ENCODE assay signal across 8 mouse cellular contexts in genomic region chr7:16613461-16614170, GRCm38 (mm10). TPM values are rescaled to one million over a fixed set of nuclear protein-coding genes. Genes with fewer than 3 reads are reported as not detected.
A peak's percentile ranks its signal among the peaks of the same experiment; 100 is the strongest.
DNase-seq lines count a peak whose midpoint lies in the region; ATAC-seq and TF ChIP-seq lines count a peak whose summit lies in the region.

No protein-coding gene starts in this region.

- ATAC-seq in kidney, embryonic 15.5 days (replicated peaks; ENCODE audit: low FRiP score), result no peak
- no peak for ATAC-seq in liver, embryonic 16.5 days (ENCODE audit: low read depth)
- ATAC-seq in stomach, embryonic 15.5 days (ENCODE audit: insufficient read depth, low FRiP score, low read depth), result no peak

- peak overlapping the region; percentile 100 for H3K27ac ChIP-seq in kidney, embryonic 15.5 days
- H3K27ac ChIP-seq in ES-Bruce4 (ENCODE audit: insufficient read depth, low read length), result peak overlapping the region; percentile 11; the same call in 1 of the 2 replicates
- H3K27ac ChIP-seq in liver, embryonic 16.5 days (ENCODE audit: low read length), result no peak overlapping the region
- peak overlapping the region; percentile 100 for H3K27ac ChIP-seq in stomach, embryonic 15.5 days

- peak overlapping the region; percentile 95 for H3K4me3 ChIP-seq in kidney, embryonic 15.5 days (replicated peaks)
- peak overlapping the region; percentile 71 for H3K4me3 ChIP-seq in ES-Bruce4 (ENCODE audit: low read depth, low read length)
- peak overlapping the region; percentile 75 for H3K4me3 ChIP-seq in liver, embryonic 16.5 days (ENCODE audit: low read depth, low read length)
- peak overlapping the region; percentile 79 for H3K4me3 ChIP-seq in stomach, embryonic 15.5 days (replicated peaks)

- H3K36me3 ChIP-seq in kidney, embryonic 15.5 days, result no peaks in the 10 kb centered on the region
- H3K36me3 ChIP-seq in ES-Bruce4 (ENCODE audit: control insufficient read depth, insufficient read depth, low read length, poor library complexity, severe bottlenecking), result peaks cover 6% of the 10 kb centered on the region
- H3K36me3 ChIP-seq in liver, embryonic 16.5 days (ENCODE audit: control insufficient read depth, insufficient read depth), result no peaks in the 10 kb centered on the region
- no peaks in the 10 kb centered on the region for H3K36me3 ChIP-seq in stomach, embryonic 15.5 days

- no peak for TF ChIP-seq POLR2A in ES-Bruce4 (IDR thresholded peaks at IDR 0.05; ENCODE audit: insufficient read depth, low read length)

- no peak for TF ChIP-seq EP300 in ES-Bruce4 (IDR thresholded peaks at IDR 0.05; ENCODE audit: insufficient read depth, low read depth, low read length)

- no peak for DNase-seq in kidney, adult 18-20 months
- peak; percentile 74 for DNase-seq in cerebellum, adult 9-11 months
- peak; percentile 21 for DNase-seq in heart, postnatal 4 days
- DNase-seq in gastrocnemius, postnatal 4 days (ENCODE audit: low spot score in 2 of 2), result no peak

- WGBS in kidney, embryonic 15.5 days, result under 1% methylated on average over 20 of the region's 20 CpGs
- WGBS in liver, embryonic 16.5 days (ENCODE audit: insufficient replicate concordance), result 6% methylated on average over 20 of the region's 20 CpGs
- WGBS in stomach, embryonic 15.5 days, result 3% methylated on average over 20 of the region's 20 CpGs

- no peaks in the 10 kb centered on the region for H3K27me3 ChIP-seq in kidney, embryonic 15.5 days
- H3K27me3 ChIP-seq in ES-Bruce4 (ENCODE audit: control insufficient read depth, insufficient read depth, low read length, poor library complexity, severe bottlenecking), result no peaks in the 10 kb centered on the region
- peaks cover 11% of the 10 kb centered on the region for H3K27me3 ChIP-seq in liver, embryonic 16.5 days (ENCODE audit: control insufficient read depth, insufficient read depth, low read depth, low read length)
- H3K27me3 ChIP-seq in stomach, embryonic 15.5 days (replicated peaks), result no peaks in the 10 kb centered on the region

- no peaks in the 10 kb centered on the region for H3K9me3 ChIP-seq in kidney, embryonic 15.5 days (replicated peaks)
- no peaks in the 10 kb centered on the region for H3K9me3 ChIP-seq in ES-Bruce4 (replicated peaks; ENCODE audit: control insufficient read depth, insufficient read depth, low read length, poor library complexity, severe bottlenecking)
- H3K9me3 ChIP-seq in liver, embryonic 16.5 days (replicated peaks; ENCODE audit: control insufficient read depth, low read length), result no peaks in the 10 kb centered on the region
- no peaks in the 10 kb centered on the region for H3K9me3 ChIP-seq in stomach, embryonic 15.5 days

- peaks cover 63% of the 10 kb centered on the region for H3K4me1 ChIP-seq in kidney, embryonic 15.5 days
- H3K4me1 ChIP-seq in ES-Bruce4 (ENCODE audit: control insufficient read depth, insufficient read depth, low read length), result no peaks in the 10 kb centered on the region
- peaks cover 19% of the 10 kb centered on the region for H3K4me1 ChIP-seq in liver, embryonic 16.5 days (ENCODE audit: control insufficient read depth, low read depth, low read length)
- peaks cover 31% of the 10 kb centered on the region for H3K4me1 ChIP-seq in stomach, embryonic 15.5 days

- H3K9ac ChIP-seq in kidney, embryonic 15.5 days, result peak overlapping the region; percentile 98
- H3K9ac ChIP-seq in ES-Bruce4 (ENCODE audit: low read depth, poor library complexity, severe bottlenecking), result peak overlapping the region; percentile 89
- peak overlapping the region; percentile 76 for H3K9ac ChIP-seq in liver, embryonic 16.5 days (ENCODE audit: low read depth, low read length)
- peak overlapping the region; percentile 84 for H3K9ac ChIP-seq in stomach, embryonic 15.5 days

- TF ChIP-seq CTCF in ES-Bruce4 (IDR thresholded peaks at IDR 0.05; ENCODE audit: low read depth, low read length), result no peak

- peak overlapping the region; percentile 74 for H3K4me2 ChIP-seq in kidney, embryonic 15.5 days
- peak overlapping the region; percentile 86 for H3K4me2 ChIP-seq in liver, embryonic 16.5 days (ENCODE audit: low read depth, low read length)
- H3K4me2 ChIP-seq in stomach, embryonic 15.5 days, result peak overlapping the region; percentile 74

RNA-seq across cellular contexts. Expression of gene Arhgap35, which starts 1.2 kb away (rescaled TPM):
- polyA plus RNA-seq in kidney, embryonic 15.5 days (2015; fragmentation: Nextera tagmentation; extraction: Ambion mirVana), result 16.8 and 18.2 TPM in 2 replicates
- polyA plus RNA-seq in ES-Bruce4 (2011; ENCODE audit: insufficient read depth, insufficient read length, low read depth, missing spikeins), result 47.9 and 48.5 TPM in 2 replicates
- 10 to 100 TPM; 71.9 to 74.5 TPM for total RNA-seq in heart, postnatal 4 days (2021)
- polyA plus RNA-seq in liver, embryonic 16.5 days (2015; fragmentation: Nextera tagmentation; extraction: Ambion mirVana), result 2.5 and 2.6 TPM in 2 replicates
- polyA plus RNA-seq in stomach, embryonic 15.5 days (2015; fragmentation: Nextera tagmentation; extraction: Ambion mirVana), result 12.0 and 13.0 TPM in 2 replicates
- 10 to 100 TPM; 50.1 to 54.6 TPM for total RNA-seq in gastrocnemius, postnatal 4 days (2021)

Comparison
In these comparisons a context has a peak if more than half of its experiments do, and no peak if none do; other contexts are left out.
1. DNase-seq: peak in cerebellum, adult 9-11 months (single experiment) and heart, postnatal 4 days (single experiment); none in kidney, adult 18-20 months (single experiment) and gastrocnemius, postnatal 4 days (0 of 2).
2. Peak in every context shown above with its lines, with median percentiles within 50 percentile points of each other: H3K4me2 ChIP-seq, H3K4me3 ChIP-seq and H3K9ac ChIP-seq.